8 mouse cellular contexts compared by ENCODE assay signal in the genomic region with DNA sequence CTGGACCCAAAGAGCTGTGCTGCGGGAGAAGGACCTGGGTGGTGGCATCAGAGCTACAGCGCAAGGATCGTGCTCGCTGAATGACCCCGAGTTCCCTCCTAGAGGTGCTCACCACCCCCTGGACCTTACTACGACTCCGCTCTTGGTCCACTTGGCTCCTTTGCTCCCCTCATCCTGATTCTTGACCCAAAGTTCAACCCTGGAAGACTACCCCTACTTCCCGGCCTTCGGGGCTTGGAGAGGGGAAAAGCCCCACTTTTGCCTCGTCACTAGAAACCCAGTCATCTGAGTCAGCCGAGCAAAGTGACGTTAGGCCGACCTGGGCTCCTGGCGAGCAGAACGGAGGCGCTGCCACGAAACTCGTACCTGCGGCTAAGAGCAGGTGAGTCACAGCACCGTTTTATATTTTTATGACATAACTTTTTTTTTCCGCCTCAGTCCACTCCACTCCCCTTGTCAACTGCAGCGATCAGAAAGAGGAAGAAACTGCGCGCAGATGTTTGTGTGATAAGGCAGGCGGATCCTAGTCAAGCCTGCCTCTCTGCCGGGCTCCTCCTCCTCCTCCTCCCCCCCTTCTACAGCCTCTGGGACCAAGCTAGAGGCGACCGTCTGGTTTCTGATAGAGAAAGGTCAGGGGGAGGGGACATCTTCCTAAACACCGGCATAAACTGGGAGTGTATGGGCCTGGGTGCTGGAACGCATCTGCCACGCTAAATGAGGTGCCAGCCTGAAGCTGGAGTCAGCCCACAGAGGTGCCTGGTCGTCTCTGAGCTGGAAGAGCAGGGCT. TPM values are rescaled to one million over a fixed set of nuclear protein-coding genes. Genes with fewer than 3 reads are reported as not detected.
A peak's percentile ranks its signal among the peaks of the same experiment; 100 is the strongest.
DNase-seq lines count a peak whose midpoint lies in the region; ATAC-seq and TF ChIP-seq lines count a peak whose summit lies in the region.

TSS of gene Foxa1 (minus strand) at position 502 of the 787 bp plus-strand sequence.

- no peak for TF ChIP-seq EP300 in heart, postnatal 0 days (IDR thresholded peaks at IDR 0.05; ENCODE audit: low read depth)
- no peak for TF ChIP-seq EP300 in liver, embryonic 14.5 days (IDR thresholded peaks at IDR 0.05; ENCODE audit: low read depth)

- 2% methylated on average over 32 of the region's 32 CpGs for WGBS in heart, postnatal 0 days
- under 1% methylated on average over 32 of the region's 32 CpGs for WGBS in liver, embryonic 14.5 days (ENCODE audit: insufficient replicate concordance)
- under 1% methylated on average over 32 of the region's 32 CpGs for WGBS in neural tube, embryonic 12.5 days

- peak within 1 kb of the TSS; percentile 70 for H3K4me2 ChIP-seq in heart, postnatal 0 days (ENCODE audit: low read depth, low read length)
- H3K4me2 ChIP-seq in liver, embryonic 14.5 days (ENCODE audit: low read depth): peak within 1 kb of the TSS; percentile 58
- H3K4me2 ChIP-seq in neural tube, embryonic 12.5 days (replicated peaks): peak within 1 kb of the TSS; percentile 69

- H3K36me3 ChIP-seq in heart, postnatal 0 days (replicated peaks; ENCODE audit: control insufficient read depth, insufficient read depth, low read length): no peaks in the 10 kb centered on the region
- no peaks in the 10 kb centered on the region for H3K36me3 ChIP-seq in liver, embryonic 14.5 days (replicated peaks; ENCODE audit: control insufficient read depth, insufficient read depth, low read depth)
- no peaks in the 10 kb centered on the region for H3K36me3 ChIP-seq in neural tube, embryonic 12.5 days

- no peak for ATAC-seq in heart, postnatal 0 days (ENCODE audit: insufficient read depth, low read depth)
- ATAC-seq in liver, embryonic 14.5 days (ENCODE audit: insufficient read depth): peak; percentile 35; the same call in 1 of the 2 replicates
- peak; percentile 26; the same call in 1 of the 2 replicates for ATAC-seq in neural tube, embryonic 12.5 days (ENCODE audit: low FRiP score, low read depth)

- H3K9me3 ChIP-seq in heart, postnatal 0 days (replicated peaks; ENCODE audit: control insufficient read depth, low read length): no peaks in the 10 kb centered on the region
- no peaks in the 10 kb centered on the region for H3K9me3 ChIP-seq in liver, embryonic 14.5 days (ENCODE audit: control insufficient read depth, low read length)
- no peaks in the 10 kb centered on the region for H3K9me3 ChIP-seq in neural tube, embryonic 12.5 days

- H3K27ac ChIP-seq in heart, postnatal 0 days (ENCODE audit: low read depth): no peak within 1 kb of the TSS
- no peak within 1 kb of the TSS for H3K27ac ChIP-seq in liver, embryonic 14.5 days
- H3K27ac ChIP-seq in neural tube, embryonic 12.5 days: no peak within 1 kb of the TSS

- DNase-seq in CD4-positive, CD25-positive, alpha-beta regulatory T cell, adult 2 months (ENCODE audit: low read depth, low spot score): peak; percentile 30
- peak; percentile 53 for DNase-seq in MEL-GATA-1-ER (ENCODE audit: extremely low read depth, low read depth)
- no peak for DNase-seq in heart, postnatal 0 days (ENCODE audit: low spot score)
- no peak for DNase-seq in liver, embryonic 14.5 days (ENCODE audit: low read depth in 3 of 3, low spot score in 3 of 3)
- DNase-seq in left cerebral cortex, postnatal 10 days (ENCODE audit: extremely low spot score in 1 of 2, low spot score in 2 of 2): no peak
- DNase-seq in right cerebral cortex, postnatal 4 days: no peak
- no peak for DNase-seq in cerebellum, adult 8-10 months

- H3K27me3 ChIP-seq in heart, postnatal 0 days (ENCODE audit: control insufficient read depth, insufficient read depth, low read length): peaks cover 99% of the 10 kb centered on the region
- H3K27me3 ChIP-seq in liver, embryonic 14.5 days (ENCODE audit: control insufficient read depth, insufficient read depth, low read length): peaks cover 99% of the 10 kb centered on the region
- peaks cover 95% of the 10 kb centered on the region for H3K27me3 ChIP-seq in neural tube, embryonic 12.5 days (replicated peaks)

- no peak within 1 kb of the TSS for H3K9ac ChIP-seq in heart, postnatal 0 days (replicated peaks; ENCODE audit: low read depth, low read length)
- no peak within 1 kb of the TSS for H3K9ac ChIP-seq in liver, embryonic 14.5 days (replicated peaks)
- no peak within 1 kb of the TSS; the same call in 1 of the 2 replicates for H3K9ac ChIP-seq in neural tube, embryonic 12.5 days

- no peak for TF ChIP-seq CTCF in heart, postnatal 0 days (IDR thresholded peaks at IDR 0.05; ENCODE audit: low read depth)
- TF ChIP-seq CTCF in liver, embryonic 14.5 days (IDR thresholded peaks at IDR 0.05; ENCODE audit: low read depth): no peak

- H3K4me1 ChIP-seq in heart, postnatal 0 days (ENCODE audit: control insufficient read depth, insufficient read depth): no peaks in the 10 kb centered on the region
- no peaks in the 10 kb centered on the region for H3K4me1 ChIP-seq in liver, embryonic 14.5 days (replicated peaks; ENCODE audit: control insufficient read depth in 2 of 2, insufficient read depth in 2 of 2, low read length in 1 of 2)
- H3K4me1 ChIP-seq in neural tube, embryonic 12.5 days: peaks cover 22% of the 10 kb centered on the region

- intact Hi-C loops in left cerebral cortex, postnatal 10 days (cut with DNase I): loop anchor here (5.0 kb wide), 1 partner anchor 929 kb away; no protein-coding TSS in a partner anchor

- peak within 1 kb of the TSS; percentile 48 for H3K4me3 ChIP-seq in heart, postnatal 0 days (ENCODE audit: low read depth, low read length)
- H3K4me3 ChIP-seq in liver, embryonic 14.5 days (ENCODE audit: insufficient read depth in 1 of 2, low read depth in 2 of 2, low read length in 2 of 2): peak within 1 kb of the TSS; percentile 10 to 48
- peak within 1 kb of the TSS; percentile 39 for H3K4me3 ChIP-seq in neural tube, embryonic 12.5 days

RNA-seq across cellular contexts. Expression of gene Foxa1, which starts in this region (rescaled TPM):
- total RNA-seq in heart, postnatal 0 days (2014; rRNA removed; ENCODE audit: low replicate concordance): 1.6 TPM in 1 of 2 replicates, not detected in the other
- polyA plus RNA-seq in heart, postnatal 0 days (2015; fragmentation: Nextera tagmentation; extraction: Ambion mirVana): 0.18 TPM in 1 of 2 replicates, not detected in the other
- 1.9 and 2.0 TPM in 2 replicates for polyA plus RNA-seq in liver, embryonic 14.5 days (2012; rRNA removed)
- polyA plus RNA-seq in liver, embryonic 14.5 days (2014; fragmentation: Nextera tagmentation; extraction: Ambion mirVana): 0.63 and 1.1 TPM in 2 replicates
- 1.3 and 1.8 TPM in 2 replicates for polyA plus RNA-seq in neural tube, embryonic 12.5 days (2016; fragmentation: Nextera tagmentation; extraction: Ambion mirVana)
- not detected for total RNA-seq in left cerebral cortex, postnatal 10 days (2021)

Comparison
In these comparisons a context has a peak if more than half of its experiments do, and no peak if none do; other contexts are left out.
1. DNase-seq: peak in CD4-positive, CD25-positive, alpha-beta regulatory T cell, adult 2 months (single experiment) and MEL-GATA-1-ER (single experiment); none in heart, postnatal 0 days (single experiment), liver, embryonic 14.5 days (0 of 3), left cerebral cortex, postnatal 10 days (0 of 2), right cerebral cortex, postnatal 4 days (single experiment) and cerebellum, adult 8-10 months (single experiment).
2. Peak in every context shown above with its lines, with median percentiles within 50 percentile points of each other: H3K4me2 ChIP-seq and H3K4me3 ChIP-seq.